Mouse (Mus musculus) adrenal gland, postnatal 4 days (tissue): Measurements from ENCODE around the gene B3gnt3. TPM values are rescaled to one million over a fixed set of nuclear protein-coding genes. Genes with fewer than 3 reads are reported as not detected.
A peak's percentile ranks its signal among the peaks of the same experiment; 100 is the strongest.
"Not testable (repeated sequence)": the region's sequence is repeated elsewhere in the genome, so short reads cannot be mapped to it uniquely, and the experiment has no call there.

Experiments
- DNase-seq, 2 experiments: peaks; one replicate each; pipeline ENCODE4 v3.0.0; 2021 to 2022; ENCODE audit warnings: low spot score in 2 of 2, mixed read lengths in 2 of 2
- total RNA-seq, 2 experiments: library from RNA; stranded (reverse); gene quantifications; 2 replicates each; pipeline ENCODE4 v1.2.3; 2021

The B3gnt3 gene
- total RNA-seq, 2 experiments from 2014 or later = 4.4 to 5.0 TPM

- no peak for DNase-seq
Observed at GRCm38 (mm10) chr8:71715531-71715930, 13.9 kb upstream of the B3gnt3 start.

GRCm38 (mm10) chr8:71711574-71711973, 10.0 kb upstream of the B3gnt3 start:
- no peak for DNase-seq

GRCm38 (mm10) chr8:71709800-71710446, 8.3 kb upstream of the B3gnt3 start:
- peak; percentile 53 to 58 for DNase-seq

GRCm38 (mm10) chr8:71709134-71709799, 7.7 kb upstream of the B3gnt3 start:
- DNase-seq = no peak

GRCm38 (mm10) chr8:71707874-71708273, 6.3 kb upstream of the B3gnt3 start:
- no peak for DNase-seq

- not testable (repeated sequence) for DNase-seq
Observed at GRCm38 (mm10) chr8:71703400-71703799, 1.8 kb upstream of the B3gnt3 start.

- DNase-seq = no peak
Observed at GRCm38 (mm10) chr8:71702923-71703322, 1.3 kb upstream of the B3gnt3 start.

- DNase-seq = no peak
Observed at GRCm38 (mm10) chr8:71702087-71702432, 471 bp upstream of the B3gnt3 start.

GRCm38 (mm10) chr8:71700493-71701269, 908 bp downstream of the B3gnt3 start:
- DNase-seq = no peak

- not testable (repeated sequence) for DNase-seq
Observed at GRCm38 (mm10) chr8:71695456-71695855, 6.1 kb downstream of the B3gnt3 start.

- no peak for DNase-seq
Observed at GRCm38 (mm10) chr8:71693166-71694041, 8.2 kb downstream of the B3gnt3 start.

GRCm38 (mm10) chr8:71692509-71692908, 9.1 kb downstream of the B3gnt3 start:
- DNase-seq = no peak

GRCm38 (mm10) chr8:71689028-71689427, 12.6 kb downstream of the B3gnt3 start, which contains the start of gene Insl3:
Insl3 (plus strand) TSS chr8:71689214.
- DNase-seq = no peak

GRCm38 (mm10) chr8:71687616-71688015, 14.0 kb downstream of the B3gnt3 start:
- DNase-seq = no peak

- DNase-seq = no peak
Observed at GRCm38 (mm10) chr8:71686143-71686734, 15.3 kb downstream of the B3gnt3 start.

- DNase-seq = no peak
Observed at GRCm38 (mm10) chr8:71685573-71685972, 16.0 kb downstream of the B3gnt3 start.

- DNase-seq = no peak
Observed at GRCm38 (mm10) chr8:71684701-71685100, 16.9 kb downstream of the B3gnt3 start.

GRCm38 (mm10) chr8:71682832-71683231, 18.8 kb downstream of the B3gnt3 start:
- DNase-seq = no peak

GRCm38 (mm10) chr8:71681369-71681915, 20.1 kb downstream of the B3gnt3 start:
- no peak for DNase-seq

GRCm38 (mm10) chr8:71680471-71680870, 21.1 kb downstream of the B3gnt3 start:
- DNase-seq = no peak
